Mouse (Mus musculus) heart, adult 11 months (tissue): ENCODE results near the gene Jph2.

Experiments used
- DNase-seq: peaks from one replicate; pipeline ENCODE4 v3.0.0; 2022

Jph2 gene

GRCm38 (mm10) chr2:163303037-163303436 lies 94.8 kb downstream of the Jph2 start:
- DNase-seq, result no peak

GRCm38 (mm10) chr2:163301641-163302040 lies 96.2 kb downstream of the Jph2 start:
- no peak for DNase-seq

- no peak for DNase-seq
Observed at GRCm38 (mm10) chr2:163300069-163301060, 97.4 kb downstream of the Jph2 start.

GRCm38 (mm10) chr2:163296999-163297630 lies 100.7 kb downstream of the Jph2 start:
- DNase-seq, result no peak

GRCm38 (mm10) chr2:163288881-163289379 lies 108.9 kb downstream of the Jph2 start:
- DNase-seq, result no peak
